Mouse (Mus musculus) forebrain, embryonic 11.5 days (tissue): Measurements from ENCODE around the gene Gm7029. TPM values are rescaled to one million over a fixed set of nuclear protein-coding genes. Genes with fewer than 3 reads are reported as not detected.
"Not testable (repeated sequence)": the region's sequence is repeated elsewhere in the genome, so short reads cannot be mapped to it uniquely, and the experiment has no call there.

ENCODE experiments used
- ATAC-seq: fragments of 200-750 bp; cut with Nextera tagmentation; replicated peaks from 2 replicates; pipeline ENCODE4 v1.8.0; 2017; ENCODE audit warnings: moderate TSS enrichment; ENCODE audit not compliant: low FRiP score
- DNase-seq: peaks from one replicate; pipeline ENCODE4 v3.0.0-alpha.2; 2017; ENCODE audit warnings: low spot score
- H3K27ac ChIP-seq: fragments of 300-500 bp; sonication (generic); 2 replicates; pipeline ENCODE4 v1.5.1; 2014; ENCODE audit warnings: low read depth, low read length
- H3K27me3 ChIP-seq: fragments of 300-500 bp; sonication (generic); 2 replicates; pipeline ENCODE4 v1.6.1; 2014; ENCODE audit warnings: mild to moderate bottlenecking, low read length, mixed read lengths; ENCODE audit not compliant: control insufficient read depth, insufficient read depth
- H3K36me3 ChIP-seq: fragments of 300-500 bp; sonication (generic); 2 replicates; pipeline ENCODE4 v1.6.1; 2014; ENCODE audit warnings: mild to moderate bottlenecking, low read length, moderate library complexity, mixed read lengths; ENCODE audit not compliant: control insufficient read depth, insufficient read depth
- H3K4me1 ChIP-seq: fragments of 300-500 bp; sonication (generic); replicated peaks from 2 replicates; pipeline ENCODE4 v1.6.1; 2014; ENCODE audit warnings: low read length, mixed read lengths; ENCODE audit not compliant: control insufficient read depth, insufficient read depth
- H3K4me2 ChIP-seq: fragments of 300-500 bp; sonication (generic); 2 replicates; pipeline ENCODE4 v1.6.1; 2014; ENCODE audit warnings: low read depth, mild to moderate bottlenecking, low read length, moderate library complexity, mixed read lengths; ENCODE audit not compliant: severe bottlenecking
- H3K4me3 ChIP-seq: fragments of 300-500 bp; sonication (generic); 2 replicates; pipeline ENCODE4 v1.5.1; 2014; ENCODE audit warnings: low read depth, low read length
- H3K9ac ChIP-seq: fragments of 300-500 bp; sonication (generic); 2 replicates; pipeline ENCODE4 v1.6.1; 2014; ENCODE audit warnings: low read length
- H3K9me3 ChIP-seq: fragments of 300-500 bp; sonication (generic); 2 replicates; pipeline ENCODE4 v1.6.1; 2016; ENCODE audit warnings: low read length, mixed read lengths; ENCODE audit not compliant: control insufficient read depth
- WGBS: fragments of 180-500 bp; shearing (Covaris S2); extraction: QIAGEN DNeasy Blood & Tissue Kit; methylation state at CpG from one replicate; pipeline ENCODE4 v1.1.7; 2014; 5-methylcytosine and 5-hydroxymethylcytosine counted together
- polyA plus RNA-seq: library from polyadenylated mRNA; unstranded; fragments of >200 nt; fragmentation: Nextera tagmentation; extraction: Ambion mirVana; gene quantifications from 2 replicates; pipeline ENCODE4 v1.2.1, GENCODE M21; 2014

Gm7029 gene
- polyA plus RNA-seq, 1 experiment from 2014 or later: not detected

- H3K9me3 ChIP-seq, H3K36me3 ChIP-seq, DNase-seq, H3K27me3 ChIP-seq, H3K9ac ChIP-seq, H3K4me1 ChIP-seq, ATAC-seq, H3K27ac ChIP-seq, H3K4me3 ChIP-seq: not testable (repeated sequence)
- peak overlapping the region; percentile 9; the same call in 1 of the 2 replicates for H3K4me2 ChIP-seq
These were observed 14.6 kb downstream of the Gm7029 start for GRCm38 (mm10) chr17:33888230-33888629.

GRCm38 (mm10) chr17:33889941-33890532 lies 16.4 kb downstream of the Gm7029 start:
- Histone ChIP-seq H3K4me3 (peak overlapping the region; percentile 59), H3K4me2 (peak overlapping the region; percentile 68), H3K9ac (peak overlapping the region; percentile 66), H3K27ac (0 out of 2 replicates have a peak overlapping the region, but pooled peaks have one; percentile 18)
- under 1% methylated on average over 43 of the region's 44 CpGs for WGBS
- not testable (repeated sequence) for H3K4me1 ChIP-seq, H3K36me3 ChIP-seq, H3K27me3 ChIP-seq, ATAC-seq, DNase-seq, H3K9me3 ChIP-seq

GRCm38 (mm10) chr17:33890533-33891059 lies 17.0 kb downstream of the Gm7029 start, which contains the start of gene Kifc1:
Kifc1 (minus strand) TSS chr17:33890661.
- H3K27me3 ChIP-seq: no peaks in the 10 kb centered on the region
- H3K4me3 ChIP-seq: peak within 1 kb of the TSS; percentile 59
- H3K27ac ChIP-seq: 0 out of 2 replicates have a peak within 1 kb of the TSS, but pooled peaks have one; percentile 18
- ATAC-seq (peak; percentile 98), DNase-seq (peak; percentile 99)
- under 1% methylated on average over 49 of the region's 49 CpGs for WGBS
- peaks cover 8% of the 10 kb centered on the region; the same call in 1 of the 2 replicates for H3K4me1 ChIP-seq
- H3K4me2 ChIP-seq: peak within 1 kb of the TSS; percentile 68
- H3K9ac ChIP-seq: peak within 1 kb of the TSS; percentile 66
- H3K36me3 ChIP-seq: peaks cover 6% of the 10 kb centered on the region; the same call in 1 of the 2 replicates
- H3K9me3 ChIP-seq: no peaks in the 10 kb centered on the region

GRCm38 (mm10) chr17:33891357-33891756 lies 17.7 kb downstream of the Gm7029 start:
- no peak overlapping the region for H3K27ac ChIP-seq
- no peaks in the 10 kb centered on the region for H3K36me3 ChIP-seq
- H3K4me3 ChIP-seq: no peak overlapping the region
- DNase-seq (no peak), ATAC-seq (no peak)
- peaks cover 8% of the 10 kb centered on the region; the same call in 1 of the 2 replicates for H3K4me1 ChIP-seq
- WGBS: 76% methylated on average over 2 of the region's 2 CpGs
- H3K27me3 ChIP-seq: no peaks in the 10 kb centered on the region
- no peaks in the 10 kb centered on the region for H3K9me3 ChIP-seq
- H3K9ac ChIP-seq: no peak overlapping the region
- no peak overlapping the region for H3K4me2 ChIP-seq

- 74% methylated on average over 6 of the region's 6 CpGs for WGBS
- not testable (repeated sequence) for H3K4me1 ChIP-seq, H3K4me2 ChIP-seq, DNase-seq, H3K36me3 ChIP-seq, H3K9ac ChIP-seq, H3K9me3 ChIP-seq, H3K27ac ChIP-seq, H3K27me3 ChIP-seq, H3K4me3 ChIP-seq, ATAC-seq
These were observed 18.3 kb downstream of the Gm7029 start for GRCm38 (mm10) chr17:33891892-33892291.

- 26% methylated on average over 7 of the region's 7 CpGs for WGBS
These were observed 18.8 kb downstream of the Gm7029 start for GRCm38 (mm10) chr17:33892429-33892828.

GRCm38 (mm10) chr17:33893011-33893410 lies 19.4 kb downstream of the Gm7029 start:
- not testable (repeated sequence) for DNase-seq, H3K4me2 ChIP-seq, H3K27ac ChIP-seq, H3K9me3 ChIP-seq, H3K4me1 ChIP-seq, ATAC-seq, H3K36me3 ChIP-seq, H3K27me3 ChIP-seq, H3K9ac ChIP-seq, H3K4me3 ChIP-seq
- 79% methylated on average over 4 of the region's 4 CpGs for WGBS

More at GRCm38 (mm10) chr17:33892429-33892828, 18.8 kb downstream of the Gm7029 start:
- Histone ChIP-seq H3K4me3 (no peak overlapping the region), H3K4me2 (no peak overlapping the region), H3K9ac (no peak overlapping the region), H3K36me3 (no peaks in the 10 kb centered on the region), H3K27me3 (no peaks in the 10 kb centered on the region), H3K9me3 (no peaks in the 10 kb centered on the region), H3K4me1 (peaks cover 8% of the 10 kb centered on the region; the same call in 1 of the 2 replicates), H3K27ac (no peak overlapping the region)
- ATAC-seq (no peak), DNase-seq (no peak)

- H3K36me3 ChIP-seq: no peaks in the 10 kb centered on the region
- ATAC-seq: no peak
- 43% methylated on average over 6 of the region's 6 CpGs for WGBS
- no peaks in the 10 kb centered on the region for H3K4me1 ChIP-seq
- H3K27ac ChIP-seq: no peak overlapping the region
- no peaks in the 10 kb centered on the region for H3K27me3 ChIP-seq
- no peaks in the 10 kb centered on the region for H3K9me3 ChIP-seq
- H3K4me3 ChIP-seq: no peak overlapping the region
- peak; percentile 64 for DNase-seq
- H3K9ac ChIP-seq: no peak overlapping the region
- H3K4me2 ChIP-seq: no peak overlapping the region
These were observed 23.6 kb downstream of the Gm7029 start for GRCm38 (mm10) chr17:33897114-33897794.
